Mouse (Mus musculus): Measurements from ENCODE around the gene Ubxn10. TPM values are rescaled to one million over a fixed set of nuclear protein-coding genes. Genes with fewer than 3 reads are reported as not detected.

The Ubxn10 gene
- polyA plus RNA-seq, 1 experiment: not detected

DNA sequence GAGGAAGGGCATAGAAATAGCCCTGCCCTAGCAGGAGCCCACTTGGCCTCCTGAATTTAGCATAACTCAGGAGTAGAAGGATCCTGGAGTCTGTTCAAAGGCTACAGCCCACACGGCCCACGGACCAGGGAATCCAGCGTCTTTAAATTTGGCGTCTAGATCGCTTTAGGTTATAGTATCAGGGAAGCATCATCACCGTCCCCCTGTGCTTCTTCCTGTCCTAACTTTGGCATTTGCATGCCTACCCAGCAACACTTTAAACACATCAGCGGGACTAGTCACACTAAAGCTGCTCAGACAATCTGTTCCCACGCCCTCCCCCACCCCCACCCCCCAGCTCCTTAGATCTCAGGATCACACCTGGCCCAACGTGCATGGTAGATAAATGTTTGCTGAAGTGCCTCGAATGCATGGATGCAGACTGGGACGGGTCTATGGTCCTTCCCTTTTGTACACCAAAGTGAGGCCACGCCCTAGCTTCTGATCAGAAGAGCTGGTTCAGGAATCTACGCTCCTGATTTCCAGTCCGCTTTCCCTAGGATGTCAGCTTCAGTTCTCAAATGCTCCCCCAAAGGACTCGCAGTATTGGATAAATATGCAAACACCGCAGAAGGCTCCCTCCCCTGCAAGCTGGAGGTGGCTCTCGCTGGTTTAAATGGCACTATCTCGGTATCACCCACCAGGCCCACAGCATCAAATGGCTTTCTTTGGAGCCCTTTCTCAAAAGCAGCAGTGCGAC, 45.4 kb downstream of the Ubxn10 start:
- H3K79me2 ChIP-seq (ENCODE audit: control insufficient read depth, insufficient read depth): no peaks in the 10 kb centered on the region
- H3K36me3 ChIP-seq (ENCODE audit: control insufficient read depth, insufficient read depth): no peaks in the 10 kb centered on the region
- no peaks in the 10 kb centered on the region for H3K79me3 ChIP-seq (ENCODE audit: low read depth)
- H3ac ChIP-seq (ENCODE audit: control insufficient read depth, insufficient read length, low read depth): no peak overlapping the region
- TF ChIP-seq CEBPB (IDR thresholded peaks at IDR 0.05; ENCODE audit: low read depth): no peak
- no peak for TF ChIP-seq MYOD1 (IDR thresholded peaks at IDR 0.05; ENCODE audit: control insufficient read depth, insufficient read length, low read depth)
- TF ChIP-seq USF1 (IDR thresholded peaks at IDR 0.05; ENCODE audit: low read depth): no peak
- TF ChIP-seq MAX (IDR thresholded peaks at IDR 0.05): no peak
- H3K4me3 ChIP-seq (ENCODE audit: insufficient read depth, poor library complexity, severe bottlenecking): no peak overlapping the region
- peaks cover 39% of the 10 kb centered on the region for H3K27me3 ChIP-seq (ENCODE audit: control insufficient read depth, insufficient read depth, insufficient read length)

DNA sequence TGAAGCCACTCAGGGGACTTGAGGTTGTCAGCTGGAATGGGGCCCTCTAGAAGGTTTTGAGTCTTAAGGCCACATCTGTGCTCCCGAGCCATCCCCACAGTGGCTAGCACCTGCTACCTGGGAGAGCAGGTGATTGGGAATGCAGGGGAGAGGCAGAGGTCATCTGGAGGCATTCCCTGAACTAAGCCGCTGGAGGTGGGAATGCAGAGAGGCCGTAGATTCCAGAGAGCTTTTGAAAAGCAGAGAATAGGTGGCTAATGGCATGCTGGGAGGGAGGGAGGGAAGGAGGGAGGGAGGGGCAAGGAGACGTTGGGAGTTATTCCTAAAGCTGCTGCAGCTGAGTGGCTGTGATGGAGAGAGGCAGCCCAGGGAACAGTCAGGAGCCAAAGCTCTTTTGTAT, 46.4 kb downstream of the Ubxn10 start:
- peaks cover 36% of the 10 kb centered on the region for H3K27me3 ChIP-seq (ENCODE audit: control insufficient read depth, insufficient read depth, insufficient read length)
- no peaks in the 10 kb centered on the region for H3K79me3 ChIP-seq (ENCODE audit: low read depth)
- TF ChIP-seq MAX (IDR thresholded peaks at IDR 0.05): no peak
- TF ChIP-seq CEBPB (IDR thresholded peaks at IDR 0.05; ENCODE audit: low read depth): no peak
- no peak for TF ChIP-seq USF1 (IDR thresholded peaks at IDR 0.05; ENCODE audit: low read depth)
- TF ChIP-seq MYOD1 (IDR thresholded peaks at IDR 0.05; ENCODE audit: control insufficient read depth, insufficient read length, low read depth): no peak
- no peak for TF ChIP-seq MYOG (IDR thresholded peaks at IDR 0.05; ENCODE audit: control insufficient read depth, extremely low read depth, insufficient read length)
- no peak for TF ChIP-seq FOSL1 (IDR thresholded peaks at IDR 0.05; ENCODE audit: insufficient read depth, low read length, poor library complexity, severe bottlenecking)
- TF ChIP-seq CTCF (IDR thresholded peaks at IDR 0.05; ENCODE audit: control insufficient read depth, insufficient read depth, insufficient read length): no peak
- no peaks in the 10 kb centered on the region for H3K36me3 ChIP-seq (ENCODE audit: control insufficient read depth, insufficient read depth)
- H3ac ChIP-seq (ENCODE audit: control insufficient read depth, insufficient read length, low read depth): no peak overlapping the region
- no peak overlapping the region for H3K4me3 ChIP-seq (ENCODE audit: insufficient read depth, poor library complexity, severe bottlenecking)
- H3K79me2 ChIP-seq (ENCODE audit: control insufficient read depth, insufficient read depth): no peaks in the 10 kb centered on the region

DNA sequence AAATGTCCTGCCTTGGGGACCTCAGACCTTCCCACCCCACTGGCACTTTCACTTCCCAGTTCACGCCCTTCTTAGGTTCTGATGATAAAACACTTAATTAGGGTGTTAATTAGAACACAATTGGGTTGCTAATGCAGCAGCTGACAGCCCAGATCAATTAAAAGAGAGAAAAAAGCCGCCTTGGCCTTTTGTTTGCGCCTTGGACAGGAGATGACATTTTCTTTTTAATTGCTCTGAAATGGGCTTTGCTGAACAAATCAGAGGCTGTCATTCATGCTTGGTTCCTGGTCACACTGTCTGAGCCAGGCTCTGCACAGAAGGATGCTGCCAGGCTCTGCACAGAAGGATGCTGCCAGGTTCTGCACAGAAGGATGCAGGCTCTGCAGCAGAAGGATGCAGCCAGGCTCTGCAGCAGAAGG, 47.9 kb downstream of the Ubxn10 start:
- H3K27me3 ChIP-seq (ENCODE audit: control insufficient read depth, insufficient read depth, insufficient read length): peaks cover 36% of the 10 kb centered on the region
- H3K4me3 ChIP-seq (ENCODE audit: insufficient read depth, poor library complexity, severe bottlenecking): no peak overlapping the region
- TF ChIP-seq MAX (IDR thresholded peaks at IDR 0.05) (no peak), FOSL1 (IDR thresholded peaks at IDR 0.05; ENCODE audit: insufficient read depth, low read length, poor library complexity, severe bottlenecking) (no peak), CEBPB (IDR thresholded peaks at IDR 0.05; ENCODE audit: low read depth) (no peak), CTCF (IDR thresholded peaks at IDR 0.05; ENCODE audit: control insufficient read depth, insufficient read depth, insufficient read length) (no peak), MYOD1 (IDR thresholded peaks at IDR 0.05; ENCODE audit: control insufficient read depth, insufficient read length, low read depth) (no peak), MYOG (IDR thresholded peaks at IDR 0.05; ENCODE audit: control insufficient read depth, extremely low read depth, insufficient read length) (no peak), USF1 (IDR thresholded peaks at IDR 0.05; ENCODE audit: low read depth) (no peak)
- no peaks in the 10 kb centered on the region for H3K79me3 ChIP-seq (ENCODE audit: low read depth)
- H3K79me2 ChIP-seq (ENCODE audit: control insufficient read depth, insufficient read depth): no peaks in the 10 kb centered on the region
- H3K36me3 ChIP-seq (ENCODE audit: control insufficient read depth, insufficient read depth): no peaks in the 10 kb centered on the region
- H3ac ChIP-seq (ENCODE audit: control insufficient read depth, insufficient read length, low read depth): no peak overlapping the region

DNA sequence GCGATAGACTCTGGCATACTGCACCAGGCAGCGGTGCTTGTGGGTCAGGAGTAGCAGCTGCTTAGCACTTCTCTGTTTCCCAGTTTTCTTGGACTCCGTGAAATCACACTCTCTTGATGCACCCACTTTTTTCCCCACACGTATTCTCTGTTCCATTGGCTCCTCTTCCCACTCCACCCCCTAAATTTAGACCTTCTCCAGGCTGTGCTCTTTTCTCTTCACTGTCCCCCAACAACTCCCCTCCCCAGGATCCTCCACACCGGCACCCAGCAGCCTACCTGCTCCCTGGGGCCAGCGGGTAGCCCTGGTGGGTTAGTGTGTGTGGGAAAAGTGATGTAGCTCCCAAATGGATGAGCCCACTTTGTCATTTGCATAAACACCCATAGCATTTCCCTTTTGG, 51.2 kb downstream of the Ubxn10 start:
- Histone ChIP-seq H3K27me3 (ENCODE audit: control insufficient read depth, insufficient read depth, insufficient read length) (peaks cover 22% of the 10 kb centered on the region), H3ac (ENCODE audit: control insufficient read depth, insufficient read length, low read depth) (no peak overlapping the region), H3K36me3 (ENCODE audit: control insufficient read depth, insufficient read depth) (no peaks in the 10 kb centered on the region), H3K79me3 (ENCODE audit: low read depth) (no peaks in the 10 kb centered on the region), H3K4me3 (ENCODE audit: insufficient read depth, poor library complexity, severe bottlenecking) (no peak overlapping the region), H3K79me2 (ENCODE audit: control insufficient read depth, insufficient read depth) (no peaks in the 10 kb centered on the region)
- TF ChIP-seq MYOG (IDR thresholded peaks at IDR 0.05; ENCODE audit: control insufficient read depth, extremely low read depth, insufficient read length): no peak
- no peak for TF ChIP-seq CEBPB (IDR thresholded peaks at IDR 0.05; ENCODE audit: low read depth)
- no peak for TF ChIP-seq MYOD1 (IDR thresholded peaks at IDR 0.05; ENCODE audit: control insufficient read depth, insufficient read length, low read depth)
- no peak for TF ChIP-seq USF1 (IDR thresholded peaks at IDR 0.05; ENCODE audit: low read depth)
- no peak for TF ChIP-seq CTCF (IDR thresholded peaks at IDR 0.05; ENCODE audit: control insufficient read depth, insufficient read depth, insufficient read length)
- TF ChIP-seq FOSL1 (IDR thresholded peaks at IDR 0.05; ENCODE audit: insufficient read depth, low read length, poor library complexity, severe bottlenecking): no peak
- TF ChIP-seq MAX (IDR thresholded peaks at IDR 0.05): no peak

DNA sequence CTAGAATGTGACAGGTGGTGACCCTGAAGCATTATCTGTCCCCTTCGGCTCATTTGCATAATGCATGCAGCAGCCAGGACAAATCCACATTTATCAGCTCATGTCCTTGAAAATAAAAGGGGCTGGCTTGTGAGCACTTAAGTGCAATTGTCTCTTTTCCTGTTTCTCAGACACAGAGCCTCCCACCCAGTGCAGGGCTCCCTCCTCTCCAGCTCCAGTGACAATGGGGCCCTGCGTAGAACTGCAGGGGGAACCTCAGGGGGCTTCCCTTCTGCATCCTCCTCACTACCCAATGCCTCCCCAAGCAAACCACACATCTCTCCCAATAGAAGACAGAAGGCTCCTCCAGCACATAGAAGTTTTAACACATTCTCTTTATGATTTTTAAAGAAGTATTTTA, 54.2 kb downstream of the Ubxn10 start:
- TF ChIP-seq MAX (IDR thresholded peaks at IDR 0.05) (no peak), MYOG (IDR thresholded peaks at IDR 0.05; ENCODE audit: control insufficient read depth, extremely low read depth, insufficient read length) (no peak), MYOD1 (IDR thresholded peaks at IDR 0.05; ENCODE audit: control insufficient read depth, insufficient read length, low read depth) (no peak), CEBPB (IDR thresholded peaks at IDR 0.05; ENCODE audit: low read depth) (no peak), USF1 (IDR thresholded peaks at IDR 0.05; ENCODE audit: low read depth) (no peak), FOSL1 (IDR thresholded peaks at IDR 0.05; ENCODE audit: insufficient read depth, low read length, poor library complexity, severe bottlenecking) (no peak), CTCF (IDR thresholded peaks at IDR 0.05; ENCODE audit: control insufficient read depth, insufficient read depth, insufficient read length) (no peak)
- Histone ChIP-seq H3K36me3 (ENCODE audit: control insufficient read depth, insufficient read depth) (no peaks in the 10 kb centered on the region), H3K79me3 (ENCODE audit: low read depth) (no peaks in the 10 kb centered on the region)

More for the DNA sequence above, 54.2 kb downstream of the Ubxn10 start:
- H3K79me2 ChIP-seq (ENCODE audit: control insufficient read depth, insufficient read depth): no peaks in the 10 kb centered on the region
- no peak overlapping the region for H3ac ChIP-seq (ENCODE audit: control insufficient read depth, insufficient read length, low read depth)
- peaks cover 6% of the 10 kb centered on the region for H3K27me3 ChIP-seq (ENCODE audit: control insufficient read depth, insufficient read depth, insufficient read length)
- no peak overlapping the region for H3K4me3 ChIP-seq (ENCODE audit: insufficient read depth, poor library complexity, severe bottlenecking)

Measured in C2C12 (cell line).